Mouse (Mus musculus) left cerebral cortex, postnatal 10 days (tissue): ENCODE measurements around the gene Car12. TPM values are rescaled to one million over a fixed set of nuclear protein-coding genes. Genes with fewer than 3 reads are reported as not detected.
A peak's percentile ranks its signal among the peaks of the same experiment; 100 is the strongest.
"Not testable (repeated sequence)": the region's sequence is repeated elsewhere in the genome, so short reads cannot be mapped to it uniquely, and the experiment has no call there.

Source experiments
- DNase-seq, 2 experiments: peaks; one replicate each; pipeline ENCODE4 v3.0.0; 2021 to 2022; ENCODE audit warnings: low spot score in 2 of 2, mixed read lengths in 1 of 2; ENCODE audit errors: extremely low spot score in 1 of 2
- intact Hi-C: fragments of 180-260 bp; cut with DNase I; formaldehyde crosslinking; loops from one replicate; pipeline ENCODE4 v1.15.1; 2025
- total RNA-seq, 2 experiments: library from RNA; stranded (reverse); gene quantifications; 2 replicates each; pipeline ENCODE4 v1.2.3; 2021

The Car12 gene
- total RNA-seq, 2 experiments from 2014 or later: 1.8 to 3.0 TPM

GRCm38 (mm10) chr9:66739516-66739915 lies 26.0 kb downstream of the Car12 start:
- no peak for DNase-seq
- intact Hi-C loops: no loop called here

GRCm38 (mm10) chr9:66744531-66744930 lies 31.0 kb downstream of the Car12 start:
- DNase-seq: no peak
- intact Hi-C loops: no loop called here

GRCm38 (mm10) chr9:66748390-66748789 lies 34.9 kb downstream of the Car12 start:
- intact Hi-C loops: no loop called here
- DNase-seq: no peak

GRCm38 (mm10) chr9:66752849-66753248 lies 39.4 kb downstream of the Car12 start:
- intact Hi-C loops: no loop called here
- no peak for DNase-seq

GRCm38 (mm10) chr9:66760991-66761390 lies 47.5 kb downstream of the Car12 start:
- no peak for DNase-seq
- intact Hi-C loops: no loop called here

GRCm38 (mm10) chr9:66768721-66769120 lies 55.2 kb downstream of the Car12 start:
- intact Hi-C loops: no loop called here

GRCm38 (mm10) chr9:66769275-66769674 lies 55.8 kb downstream of the Car12 start:
- no peak for DNase-seq
- intact Hi-C loops: no loop called here

More at GRCm38 (mm10) chr9:66768721-66769120, 55.2 kb downstream of the Car12 start:
- no peak for DNase-seq

GRCm38 (mm10) chr9:66770701-66771100 lies 57.2 kb downstream of the Car12 start:
- intact Hi-C loops: no loop called here

GRCm38 (mm10) chr9:66784552-66784951 lies 71.1 kb downstream of the Car12 start:
- DNase-seq: peak in 1 of 2 experiments; percentile 25
- intact Hi-C loops: not testable (repeated sequence)

More at GRCm38 (mm10) chr9:66770701-66771100, 57.2 kb downstream of the Car12 start:
- DNase-seq: no peak

- intact Hi-C loops: loop anchor here (5.0 kb wide), 1 partner anchor 141 kb away; no protein-coding TSS in a partner anchor
- peak in 1 of 2 experiments; percentile 55 for DNase-seq
Measured at GRCm38 (mm10) chr9:66787821-66788220, 74.3 kb downstream of the Car12 start.

GRCm38 (mm10) chr9:66794629-66795463 lies 81.4 kb downstream of the Car12 start:
- DNase-seq: peak in 1 of 2 experiments; percentile 15
- intact Hi-C loops: loop anchor here (5.0 kb wide), 1 partner anchor 283 kb away; the partner anchor contains the start of gene Fbxl22

- DNase-seq: peak; percentile 90 to 97
- intact Hi-C loops: no loop called here
Measured at GRCm38 (mm10) chr9:66795464-66796324, 82.2 kb downstream of the Car12 start, which contains the start of gene Aph1b. Gene Aph1b, minus strand, starts transcription at chr9:66795490.

GRCm38 (mm10) chr9:66796739-66797138 lies 83.3 kb downstream of the Car12 start, which contains the start of gene Gm10647:
Gene Gm10647, plus strand, starts transcription at chr9:66797039.
- no peak for DNase-seq
- intact Hi-C loops: no loop called here

- no peak for DNase-seq
- intact Hi-C loops: no loop called here
Measured at GRCm38 (mm10) chr9:66801947-66802346, 88.5 kb downstream of the Car12 start.

- intact Hi-C loops, DNase-seq: not testable (repeated sequence)
Measured at GRCm38 (mm10) chr9:66805951-66806350, 92.5 kb downstream of the Car12 start.

- intact Hi-C loops: no loop called here
- no peak for DNase-seq
Measured at GRCm38 (mm10) chr9:66813392-66813791, 99.9 kb downstream of the Car12 start.
